Mouse (Mus musculus) neural tube, embryonic 15.5 days (tissue): ENCODE measurements around the gene Cipc. TPM values are rescaled to one million over a fixed set of nuclear protein-coding genes. Genes with fewer than 3 reads are reported as not detected.

Experiments used
- ATAC-seq: fragments of 200-750 bp; cut with Nextera tagmentation; 2 replicates; pipeline ENCODE4 v1.8.0; 2017; ENCODE audit warnings: mild to moderate bottlenecking, moderate TSS enrichment, moderate library complexity; ENCODE audit not compliant: low FRiP score
- H3K27ac ChIP-seq: fragments of 300-500 bp; sonication (generic); replicated peaks from 2 replicates; pipeline ENCODE4 v1.5.1; 2015; ENCODE audit warnings: mild to moderate bottlenecking, inconsistent platforms
- H3K27me3 ChIP-seq: fragments of 300-500 bp; sonication (generic); replicated peaks from 2 replicates; pipeline ENCODE4 v1.6.1; 2015; ENCODE audit warnings: inconsistent platforms
- H3K36me3 ChIP-seq: fragments of 300-500 bp; sonication (generic); 2 replicates; pipeline ENCODE4 v1.6.1; 2015; ENCODE audit warnings: inconsistent platforms
- H3K4me1 ChIP-seq: fragments of 300-500 bp; sonication (generic); 2 replicates; pipeline ENCODE4 v1.6.1; 2015; ENCODE audit warnings: inconsistent platforms
- H3K4me2 ChIP-seq: fragments of 300-500 bp; sonication (generic); 2 replicates; pipeline ENCODE4 v1.6.1; 2015; ENCODE audit warnings: inconsistent platforms, mild to moderate bottlenecking, moderate library complexity
- H3K4me3 ChIP-seq: fragments of 300-500 bp; sonication (generic); replicated peaks from 2 replicates; pipeline ENCODE4 v1.5.1; 2015; ENCODE audit warnings: mild to moderate bottlenecking, inconsistent platforms
- H3K9ac ChIP-seq: fragments of 300-500 bp; sonication (generic); replicated peaks from 2 replicates; pipeline ENCODE4 v1.6.1; 2015; ENCODE audit warnings: mild to moderate bottlenecking, inconsistent platforms
- H3K9me3 ChIP-seq: fragments of 300-500 bp; sonication (generic); replicated peaks from 2 replicates; pipeline ENCODE4 v1.6.1; 2016; ENCODE audit warnings: inconsistent platforms
- WGBS: fragments of 180-500 bp; shearing (Covaris S2); methylation state at CpG from one replicate; pipeline ENCODE4 v1.1.7; 2015; ENCODE audit warnings: mixed read lengths; 5-methylcytosine and 5-hydroxymethylcytosine counted together
- polyA plus RNA-seq: library from polyadenylated mRNA; unstranded; fragments of >200 nt; fragmentation: Nextera tagmentation; extraction: Ambion mirVana; gene quantifications from 2 replicates; pipeline ENCODE4 v1.2.1, GENCODE M21; 2015

Cipc gene
- polyA plus RNA-seq, 1 experiment from 2014 or later: 40.8 TPM

GRCm38 (mm10) chr12:86984194-86984555 is 37.3 kb downstream of the Cipc start:
- no peaks in the 10 kb centered on the region for H3K9me3 ChIP-seq
- no peak overlapping the region for H3K4me3 ChIP-seq
- peaks cover 75% of the 10 kb centered on the region for H3K27me3 ChIP-seq
- H3K27ac ChIP-seq: no peak overlapping the region
- peaks cover 21% of the 10 kb centered on the region for H3K4me1 ChIP-seq
- ATAC-seq: 0 out of 2 replicates have a peak, but pooled peaks have one; percentile 3
- no peaks in the 10 kb centered on the region for H3K36me3 ChIP-seq
- H3K4me2 ChIP-seq: peak overlapping the region; percentile 47
- 5% methylated on average over 6 of the region's 6 CpGs for WGBS
- no peak overlapping the region for H3K9ac ChIP-seq

- Histone ChIP-seq H3K27ac (no peak overlapping the region), H3K4me1 (peaks cover 43% of the 10 kb centered on the region), H3K27me3 (peaks cover 76% of the 10 kb centered on the region), H3K4me3 (no peak overlapping the region), H3K9me3 (no peaks in the 10 kb centered on the region), H3K36me3 (no peaks in the 10 kb centered on the region), H3K9ac (no peak overlapping the region), H3K4me2 (no peak overlapping the region)
- WGBS: 67% methylated on average over 4 of the region's 4 CpGs
- no peak for ATAC-seq
Observed at GRCm38 (mm10) chr12:86986562-86986961, 39.7 kb downstream of the Cipc start.

GRCm38 (mm10) chr12:86988227-86988626 is 41.4 kb downstream of the Cipc start:
- 48% methylated on average over 16 of the region's 16 CpGs for WGBS
- Histone ChIP-seq H3K9ac (no peak overlapping the region), H3K9me3 (no peaks in the 10 kb centered on the region), H3K4me3 (no peak overlapping the region), H3K36me3 (no peaks in the 10 kb centered on the region), H3K4me2 (no peak overlapping the region), H3K27ac (no peak overlapping the region), H3K4me1 (peaks cover 48% of the 10 kb centered on the region), H3K27me3 (peaks cover 64% of the 10 kb centered on the region)
- no peak for ATAC-seq

GRCm38 (mm10) chr12:86989378-86989777 is 42.5 kb downstream of the Cipc start:
- no peak for ATAC-seq
- peaks cover 41% of the 10 kb centered on the region for H3K4me1 ChIP-seq

GRCm38 (mm10) chr12:86989890-86990754 is 43.3 kb downstream of the Cipc start, which contains the start of gene Zdhhc22:
TSS of gene Zdhhc22 (minus strand) at chr12:86990430.
- peaks cover 39% of the 10 kb centered on the region for H3K4me1 ChIP-seq
- peak within 1 kb of the TSS; percentile 83 for H3K4me2 ChIP-seq
- peak within 1 kb of the TSS; percentile 70 for H3K9ac ChIP-seq
- peaks cover 49% of the 10 kb centered on the region for H3K27me3 ChIP-seq
- ATAC-seq: peak; percentile 78
- WGBS: under 1% methylated on average over 56 of the region's 68 CpGs
- H3K9me3 ChIP-seq: no peaks in the 10 kb centered on the region
- peak within 1 kb of the TSS; percentile 61 for H3K4me3 ChIP-seq
- peak within 1 kb of the TSS; percentile 74 for H3K27ac ChIP-seq
- no peaks in the 10 kb centered on the region for H3K36me3 ChIP-seq

More at GRCm38 (mm10) chr12:86989378-86989777, 42.5 kb downstream of the Cipc start:
- Histone ChIP-seq H3K36me3 (no peaks in the 10 kb centered on the region), H3K4me2 (peak overlapping the region; percentile 83), H3K27me3 (peaks cover 56% of the 10 kb centered on the region), H3K27ac (no peak overlapping the region), H3K4me3 (peak overlapping the region; percentile 61), H3K9me3 (no peaks in the 10 kb centered on the region), H3K9ac (peak overlapping the region; percentile 70)
- 5% methylated on average over 15 of the region's 15 CpGs for WGBS

- Histone ChIP-seq H3K9me3 (no peaks in the 10 kb centered on the region), H3K4me1 (peaks cover 39% of the 10 kb centered on the region), H3K27me3 (peaks cover 43% of the 10 kb centered on the region), H3K36me3 (no peaks in the 10 kb centered on the region), H3K4me3 (peak overlapping the region; percentile 61), H3K4me2 (peak overlapping the region; percentile 83), H3K9ac (peak overlapping the region; percentile 70), H3K27ac (0 out of 2 replicates have a peak overlapping the region, but pooled peaks have one; percentile 33)
- 55% methylated on average over 2 of the region's 2 CpGs for WGBS
- no peak; the same call in 1 of the 2 replicates for ATAC-seq
Observed at GRCm38 (mm10) chr12:86990755-86991110, 43.9 kb downstream of the Cipc start.

GRCm38 (mm10) chr12:86994166-86994565 is 47.3 kb downstream of the Cipc start:
- H3K9ac ChIP-seq: no peak overlapping the region
- 38% methylated on average over 4 of the region's 4 CpGs for WGBS
- no peaks in the 10 kb centered on the region for H3K36me3 ChIP-seq
- H3K4me3 ChIP-seq: no peak overlapping the region
- H3K4me2 ChIP-seq: no peak overlapping the region
- no peak overlapping the region for H3K27ac ChIP-seq
- peaks cover 12% of the 10 kb centered on the region for H3K27me3 ChIP-seq
- H3K4me1 ChIP-seq: peaks cover 35% of the 10 kb centered on the region
- no peak for ATAC-seq
- no peaks in the 10 kb centered on the region for H3K9me3 ChIP-seq

GRCm38 (mm10) chr12:86994776-86995175 is 47.9 kb downstream of the Cipc start:
- H3K9ac ChIP-seq: no peak overlapping the region

GRCm38 (mm10) chr12:86995931-86996330 is 49.1 kb downstream of the Cipc start:
- WGBS: 83% methylated on average over 6 of the region's 6 CpGs

More at GRCm38 (mm10) chr12:86994776-86995175, 47.9 kb downstream of the Cipc start:
- Histone ChIP-seq H3K36me3 (no peaks in the 10 kb centered on the region), H3K9me3 (no peaks in the 10 kb centered on the region), H3K4me2 (no peak overlapping the region), H3K27ac (no peak overlapping the region), H3K27me3 (peaks cover 6% of the 10 kb centered on the region), H3K4me1 (peaks cover 30% of the 10 kb centered on the region), H3K4me3 (no peak overlapping the region)
- no peak for ATAC-seq
- 59% methylated on average over 3 of the region's 3 CpGs for WGBS

GRCm38 (mm10) chr12:86998699-86999098 is 51.9 kb downstream of the Cipc start:
- Histone ChIP-seq H3K4me1 (peaks cover 21% of the 10 kb centered on the region), H3K36me3 (no peaks in the 10 kb centered on the region), H3K4me2 (no peak overlapping the region), H3K4me3 (no peak overlapping the region), H3K27ac (no peak overlapping the region), H3K9me3 (no peaks in the 10 kb centered on the region), H3K9ac (no peak overlapping the region), H3K27me3 (no peaks in the 10 kb centered on the region)
- no peak for ATAC-seq
- WGBS: 86% methylated on average over 4 of the region's 4 CpGs

More at GRCm38 (mm10) chr12:86995931-86996330, 49.1 kb downstream of the Cipc start:
- no peak for ATAC-seq
- Histone ChIP-seq H3K4me1 (peaks cover 28% of the 10 kb centered on the region), H3K4me3 (no peak overlapping the region), H3K9ac (no peak overlapping the region), H3K27ac (no peak overlapping the region), H3K4me2 (no peak overlapping the region), H3K27me3 (0 out of 2 replicates have a peak, but pooled peaks cover 2% of the 10 kb centered on the region), H3K36me3 (no peaks in the 10 kb centered on the region), H3K9me3 (no peaks in the 10 kb centered on the region)

- WGBS: 77% methylated on average over 10 of the region's 10 CpGs
Observed at GRCm38 (mm10) chr12:86999283-86999820, 52.5 kb downstream of the Cipc start.

More at GRCm38 (mm10) chr12:86999283-86999820, 52.5 kb downstream of the Cipc start:
- H3K9me3 ChIP-seq: no peaks in the 10 kb centered on the region
- no peak overlapping the region for H3K9ac ChIP-seq
- no peak overlapping the region for H3K4me3 ChIP-seq
- no peak overlapping the region for H3K4me2 ChIP-seq
- no peaks in the 10 kb centered on the region for H3K27me3 ChIP-seq
- H3K27ac ChIP-seq: no peak overlapping the region
- no peaks in the 10 kb centered on the region for H3K36me3 ChIP-seq
- H3K4me1 ChIP-seq: peaks cover 17% of the 10 kb centered on the region
- no peak for ATAC-seq
